Mouse (Mus musculus) hindbrain, embryonic 11.5 days (tissue): ENCODE measurements around the gene Gadd45a. TPM values are rescaled to one million over a fixed set of nuclear protein-coding genes. Genes with fewer than 3 reads are reported as not detected.
A peak's percentile ranks its signal among the peaks of the same experiment; 100 is the strongest.

Experiments
- ATAC-seq: fragments of 200-750 bp; cut with Nextera tagmentation; 2 replicates; pipeline ENCODE4 v1.8.0; 2017; ENCODE audit warnings: mild to moderate bottlenecking, moderate TSS enrichment, moderate library complexity; ENCODE audit not compliant: low FRiP score
- DNase-seq: peaks from one replicate; pipeline ENCODE4 v3.0.0-alpha.2; 2015; ENCODE audit warnings: low spot score
- H3K27ac ChIP-seq: fragments of 300-500 bp; sonication (generic); 2 replicates; pipeline ENCODE4 v1.5.1; 2014; ENCODE audit warnings: mild to moderate bottlenecking, low read depth, low read length
- H3K27me3 ChIP-seq: fragments of 300-500 bp; sonication (generic); 2 replicates; pipeline ENCODE4 v1.6.1; 2014; ENCODE audit warnings: mild to moderate bottlenecking, low read length, moderate library complexity, mixed read lengths; ENCODE audit not compliant: control insufficient read depth, insufficient read depth
- H3K36me3 ChIP-seq: fragments of 300-500 bp; sonication (generic); 2 replicates; pipeline ENCODE4 v1.6.1; 2014; ENCODE audit warnings: mild to moderate bottlenecking, low read length, moderate library complexity, mixed read lengths; ENCODE audit not compliant: control insufficient read depth, insufficient read depth
- H3K4me1 ChIP-seq: fragments of 300-500 bp; sonication (generic); replicated peaks from 2 replicates; pipeline ENCODE4 v1.6.1; 2014; ENCODE audit warnings: low read length, mixed read lengths; ENCODE audit not compliant: control insufficient read depth, insufficient read depth
- H3K4me2 ChIP-seq: fragments of 300-500 bp; sonication (generic); replicated peaks from 2 replicates; pipeline ENCODE4 v1.6.1; 2014; ENCODE audit warnings: mild to moderate bottlenecking, low read depth, low read length
- H3K4me3 ChIP-seq: fragments of 300-500 bp; sonication (generic); 2 replicates; pipeline ENCODE4 v1.5.1; 2014; ENCODE audit warnings: low read depth, low read length
- H3K9ac ChIP-seq: fragments of 300-500 bp; sonication (generic); 2 replicates; pipeline ENCODE4 v1.6.1; 2014; ENCODE audit warnings: low read depth, low read length
- H3K9me3 ChIP-seq: fragments of 300-500 bp; sonication (generic); 2 replicates; pipeline ENCODE4 v1.6.1; 2016; ENCODE audit warnings: low read length; ENCODE audit not compliant: control insufficient read depth
- WGBS: fragments of 180-500 bp; shearing (Covaris S2); extraction: QIAGEN DNeasy Blood & Tissue Kit; methylation state at CpG from one replicate; pipeline ENCODE4 v1.1.7; 2014; 5-methylcytosine and 5-hydroxymethylcytosine counted together
- polyA plus RNA-seq: library from polyadenylated mRNA; unstranded; fragments of >200 nt; fragmentation: Nextera tagmentation; extraction: Ambion mirVana; gene quantifications from 2 replicates; pipeline ENCODE4 v1.2.1, GENCODE M21; 2014

The Gadd45a gene
- polyA plus RNA-seq, 1 experiment from 2014 or later: 17.7 TPM

- H3K27me3 ChIP-seq: no peaks in the 10 kb centered on the region
- ATAC-seq (no peak), DNase-seq (no peak)
- H3K9ac ChIP-seq: no peak overlapping the region
- H3K4me1 ChIP-seq: no peaks in the 10 kb centered on the region
- WGBS: 76% methylated on average over 4 of the region's 4 CpGs
- H3K4me2 ChIP-seq: no peak overlapping the region
- H3K4me3 ChIP-seq: no peak overlapping the region
- H3K27ac ChIP-seq: no peak overlapping the region
- no peaks in the 10 kb centered on the region for H3K9me3 ChIP-seq
- H3K36me3 ChIP-seq: no peaks in the 10 kb centered on the region
These were observed 18.9 kb downstream of the Gadd45a start for GRCm38 (mm10) chr6:67018365-67018764.

DNA sequence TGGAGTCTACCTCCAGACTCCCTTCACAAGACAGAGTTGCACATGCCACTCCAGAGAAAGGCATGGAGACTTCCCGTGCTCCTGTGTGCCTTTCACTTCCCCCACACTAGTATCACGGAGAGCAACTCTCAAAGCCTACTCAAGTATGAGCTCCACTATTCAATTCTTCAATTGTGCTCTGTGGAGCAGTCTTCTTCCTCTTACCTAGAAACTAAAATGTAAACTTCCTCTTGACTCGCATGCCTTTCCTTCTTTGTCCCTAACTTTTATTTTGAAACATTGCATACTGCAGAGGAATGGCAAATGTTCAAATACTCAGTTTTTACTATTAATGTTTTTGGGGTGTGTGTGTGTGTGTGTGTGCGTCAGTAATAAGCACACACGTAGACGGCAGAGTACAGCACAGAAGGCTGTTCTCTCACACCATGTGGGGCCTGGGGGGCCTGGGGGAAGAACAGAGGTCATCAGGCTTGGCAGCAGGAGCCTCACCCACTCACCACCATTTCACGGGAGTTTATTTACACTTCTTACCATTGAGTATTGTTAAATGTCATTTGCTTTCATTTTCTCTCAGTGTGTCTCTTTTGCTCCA, 20.6 kb downstream of the Gadd45a start:
- H3K27ac ChIP-seq: no peak overlapping the region
- no peak overlapping the region for H3K4me3 ChIP-seq
- no peak overlapping the region for H3K4me2 ChIP-seq
- DNase-seq (no peak), ATAC-seq (no peak)
- no peaks in the 10 kb centered on the region for H3K4me1 ChIP-seq
- no peaks in the 10 kb centered on the region for H3K27me3 ChIP-seq
- 76% methylated on average over 7 of the region's 7 CpGs for WGBS
- no peaks in the 10 kb centered on the region for H3K36me3 ChIP-seq
- H3K9ac ChIP-seq: no peak overlapping the region
- no peaks in the 10 kb centered on the region for H3K9me3 ChIP-seq

- Histone ChIP-seq H3K4me3 (no peak overlapping the region), H3K9me3 (no peaks in the 10 kb centered on the region), H3K9ac (no peak overlapping the region), H3K4me2 (no peak overlapping the region), H3K4me1 (no peaks in the 10 kb centered on the region), H3K36me3 (no peaks in the 10 kb centered on the region), H3K27ac (no peak overlapping the region), H3K27me3 (no peaks in the 10 kb centered on the region)
- 72% methylated on average over 8 of the region's 8 CpGs for WGBS
- ATAC-seq: no peak
- no peak for DNase-seq
These were observed 21.3 kb downstream of the Gadd45a start for GRCm38 (mm10) chr6:67015739-67016519.

- no peak overlapping the region for H3K4me2 ChIP-seq
- H3K27me3 ChIP-seq: no peaks in the 10 kb centered on the region
- no peaks in the 10 kb centered on the region for H3K36me3 ChIP-seq
- no peak overlapping the region for H3K4me3 ChIP-seq
- H3K4me1 ChIP-seq: no peaks in the 10 kb centered on the region
- H3K9ac ChIP-seq: no peak overlapping the region
- DNase-seq (no peak), ATAC-seq (no peak)
- no peaks in the 10 kb centered on the region for H3K9me3 ChIP-seq
- H3K27ac ChIP-seq: no peak overlapping the region
- 86% methylated on average over 1 of the region's 1 CpGs for WGBS
These were observed 22.6 kb downstream of the Gadd45a start for GRCm38 (mm10) chr6:67014679-67015075.

DNA sequence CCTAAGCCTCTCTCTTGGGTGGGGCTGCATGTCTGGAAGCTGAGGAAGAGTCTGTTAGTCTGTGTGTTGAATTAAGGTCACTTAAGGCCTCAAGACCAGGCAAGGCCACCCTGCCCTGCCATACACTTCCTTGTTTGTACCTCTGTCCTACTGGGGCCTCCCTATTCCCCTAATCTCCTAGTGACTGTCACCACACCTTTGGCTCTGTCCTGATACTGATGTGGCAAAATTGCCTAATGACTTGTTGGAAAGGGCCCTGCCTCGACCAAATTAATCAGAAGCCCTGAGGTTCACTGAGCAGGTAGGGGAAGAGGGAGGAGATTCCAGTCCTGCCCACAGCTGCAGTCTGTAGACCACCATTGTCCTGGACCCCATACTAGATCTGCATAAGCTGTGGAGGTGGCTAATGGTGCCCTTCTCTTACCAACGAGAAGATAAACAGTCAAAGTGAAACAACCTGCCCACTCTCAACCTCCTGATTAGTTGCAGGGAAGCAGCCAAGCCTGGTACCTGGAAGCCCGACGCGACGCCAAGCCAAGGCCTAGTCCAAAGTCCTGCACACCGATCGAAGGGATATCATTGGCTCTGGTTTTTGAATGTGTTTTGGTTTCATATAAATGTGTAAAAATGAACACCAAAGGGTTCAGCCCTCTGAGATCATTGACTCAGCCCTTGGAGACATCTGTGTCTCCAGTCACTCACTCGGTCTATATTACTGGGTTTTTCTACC, 23.1 kb downstream of the Gadd45a start:
- DNase-seq (no peak), ATAC-seq (no peak)
- 89% methylated on average over 9 of the region's 9 CpGs for WGBS

GRCm38 (mm10) chr6:67013293-67013948, 23.8 kb downstream of the Gadd45a start:
- no peaks in the 10 kb centered on the region for H3K27me3 ChIP-seq
- no peak overlapping the region for H3K27ac ChIP-seq
- H3K9me3 ChIP-seq: no peaks in the 10 kb centered on the region
- H3K9ac ChIP-seq: no peak overlapping the region
- H3K36me3 ChIP-seq: no peaks in the 10 kb centered on the region
- no peak overlapping the region for H3K4me2 ChIP-seq
- 95% methylated on average over 6 of the region's 6 CpGs for WGBS
- H3K4me1 ChIP-seq: no peaks in the 10 kb centered on the region
- ATAC-seq: no peak
- DNase-seq: no peak
- H3K4me3 ChIP-seq: no peak overlapping the region

More for the DNA sequence above, 23.1 kb downstream of the Gadd45a start:
- Histone ChIP-seq H3K4me3 (no peak overlapping the region), H3K36me3 (no peaks in the 10 kb centered on the region), H3K27ac (no peak overlapping the region), H3K27me3 (no peaks in the 10 kb centered on the region), H3K9me3 (no peaks in the 10 kb centered on the region), H3K9ac (no peak overlapping the region), H3K4me2 (no peak overlapping the region), H3K4me1 (no peaks in the 10 kb centered on the region)

GRCm38 (mm10) chr6:67011217-67011518, 26.1 kb downstream of the Gadd45a start:
- H3K4me1 ChIP-seq: no peaks in the 10 kb centered on the region
- H3K27me3 ChIP-seq: no peaks in the 10 kb centered on the region
- DNase-seq: no peak
- no peak overlapping the region for H3K9ac ChIP-seq
- no peaks in the 10 kb centered on the region for H3K9me3 ChIP-seq
- H3K36me3 ChIP-seq: no peaks in the 10 kb centered on the region
- no peak overlapping the region for H3K27ac ChIP-seq
- H3K4me2 ChIP-seq: no peak overlapping the region
- ATAC-seq: no peak
- H3K4me3 ChIP-seq: no peak overlapping the region

- no peak for DNase-seq
- H3K36me3 ChIP-seq: no peaks in the 10 kb centered on the region
- peak; percentile 68 for ATAC-seq
- H3K27me3 ChIP-seq: no peaks in the 10 kb centered on the region
- H3K27ac ChIP-seq: no peak overlapping the region
- H3K9ac ChIP-seq: no peak overlapping the region
- no peaks in the 10 kb centered on the region for H3K9me3 ChIP-seq
- H3K4me2 ChIP-seq: no peak overlapping the region
- H3K4me3 ChIP-seq: no peak overlapping the region
- WGBS: 65% methylated on average over 7 of the region's 7 CpGs
- H3K4me1 ChIP-seq: no peaks in the 10 kb centered on the region
These were observed 26.7 kb downstream of the Gadd45a start for GRCm38 (mm10) chr6:67010370-67011216.
